Mouse (Mus musculus) heart, adult 2 months (tissue): ENCODE results near the gene Trim66. TPM values are rescaled to one million over a fixed set of nuclear protein-coding genes. Genes with fewer than 3 reads are reported as not detected.

Source experiments
- DNase-seq, 2 experiments: peaks; one replicate each; pipeline ENCODE4 v3.0.0; 2021
- H3K27ac ChIP-seq: fragments of 200-600 bp; 2 replicates; pipeline ENCODE4 v1.8.1; 2022
- H3K27me3 ChIP-seq: fragments of 200-500 bp; 2 replicates; pipeline ENCODE4 v1.6.1; 2012; ENCODE audit warnings: mild to moderate bottlenecking, low read length, inconsistent platforms, mixed read lengths; ENCODE audit not compliant: control insufficient read depth, insufficient read depth
- H3K36me3 ChIP-seq: fragments of 200-500 bp; 2 replicates; pipeline ENCODE4 v1.6.1; 2012; ENCODE audit warnings: low read length, inconsistent platforms; ENCODE audit not compliant: control insufficient read depth, insufficient read depth
- H3K4me1 ChIP-seq: fragments of 200-500 bp; 2 replicates; pipeline ENCODE4 v1.6.1; 2011; ENCODE audit warnings: low read length; ENCODE audit not compliant: control insufficient read depth, insufficient read depth
- H3K4me3 ChIP-seq: fragments of 200-600 bp; 2 replicates; pipeline ENCODE4 v1.8.1; 2022
- H3K79me2 ChIP-seq: fragments of 200-500 bp; replicated peaks from 2 replicates; pipeline ENCODE4 v1.6.1; 2012; ENCODE audit warnings: mild to moderate bottlenecking, inconsistent platforms, low read length, moderate library complexity, mixed read lengths; ENCODE audit not compliant: control insufficient read depth, insufficient read depth
- H3K9ac ChIP-seq: fragments of 200-500 bp; 2 replicates; pipeline ENCODE4 v1.6.1; 2012; ENCODE audit warnings: low read depth, mild to moderate bottlenecking, control low read depth, inconsistent platforms, low read length, mixed read lengths
- CTCF ChIP-seq: fragments of 200-600 bp; IDR thresholded peaks from 2 replicates; pipeline ENCODE4 v1.8.1; 2022; ENCODE audit warnings: antibody characterized with exemption, mild to moderate bottlenecking, moderate library complexity
- EP300 ChIP-seq: fragments of 200-500 bp; IDR thresholded peaks from 2 replicates; pipeline ENCODE4 v1.6.1; 2011; ENCODE audit warnings: low read depth, low read length, control low read depth; ENCODE audit not compliant: insufficient read depth
- POLR2A ChIP-seq: fragments of 200-500 bp; IDR thresholded peaks from 2 replicates; pipeline ENCODE4 v1.6.1; 2011; ENCODE audit warnings: mild to moderate bottlenecking, low read depth, low read length, control low read depth; ENCODE audit not compliant: insufficient read depth
- WGBS: fragments of 180-500 bp; shearing (Covaris S2); methylation state at CpG from one replicate; pipeline ENCODE4 v1.1.7; 2018; 5-methylcytosine and 5-hydroxymethylcytosine counted together
- intact Hi-C: fragments of 180-260 bp; cut with DNase I; formaldehyde crosslinking; loops from one replicate; pipeline ENCODE4 v1.15.1; 2025
- long read RNA-seq: library from polyadenylated mRNA; stranded (forward); transcript quantifications from one replicate; pipeline ENCODE4 v2.0.0, GENCODE M21; 2021
- polyA plus RNA-seq: library from polyadenylated mRNA; depleted of rRNA; stranded (reverse); fragments of >200 nt; gene quantifications from 2 replicates; pipeline ENCODE4 v1.2.3, GENCODE M21; 2012; rRNA removed
- total RNA-seq, 2 experiments: library from RNA; stranded (reverse); gene quantifications; 2 replicates each; pipeline ENCODE4 v1.2.3; 2021

Gene Trim66
- total RNA-seq (under 1 TPM in 1 of 2 experiments, not detected in 1; 0.21 TPM), polyA plus RNA-seq (0.14 and 0.15 TPM in 2 replicates)
- long read RNA-seq, result 0 reads

- WGBS, result 83% methylated on average over 4 of the region's 4 CpGs
- Histone ChIP-seq H3K27me3 (no peaks in the 10 kb centered on the region), H3K9ac (no peak within 1 kb of the TSS), H3K36me3 (no peaks in the 10 kb centered on the region), H3K4me3 (no peak within 1 kb of the TSS), H3K27ac (no peak within 1 kb of the TSS), H3K4me1 (no peaks in the 10 kb centered on the region), H3K79me2 (no peaks in the 10 kb centered on the region)
- DNase-seq, result no peak
- TF ChIP-seq CTCF, result no peak
- no peak for TF ChIP-seq EP300
- TF ChIP-seq POLR2A, result no peak
- intact Hi-C loops, result no loop called here
Measured at GRCm38 (mm10) chr7:109508034-109508433, at the start of gene Trim66. Gene Trim66 (minus strand): TSS chr7:109508134.

GRCm38 (mm10) chr7:109546726-109547125 is 38.8 kb upstream of the Trim66 start:
- intact Hi-C loops, result no loop called here
- WGBS, result 66% methylated on average over 5 of the region's 5 CpGs
- TF ChIP-seq POLR2A (no peak), CTCF (no peak)
- H3K79me2 ChIP-seq, result 0 out of 2 replicates have a peak, but pooled peaks cover 1% of the 10 kb centered on the region
- peak overlapping the region; percentile 5 for H3K27ac ChIP-seq
- no peak overlapping the region for H3K9ac ChIP-seq
- H3K4me1 ChIP-seq, result peaks cover 34% of the 10 kb centered on the region
- no peak for DNase-seq
- peaks cover 52% of the 10 kb centered on the region for H3K36me3 ChIP-seq
- no peak overlapping the region for H3K4me3 ChIP-seq
- no peaks in the 10 kb centered on the region for H3K27me3 ChIP-seq

GRCm38 (mm10) chr7:109546186-109546585 is 38.3 kb upstream of the Trim66 start:
- peaks cover 34% of the 10 kb centered on the region for H3K4me1 ChIP-seq
- no peaks in the 10 kb centered on the region for H3K27me3 ChIP-seq
- no peak for DNase-seq
- H3K27ac ChIP-seq, result peak overlapping the region; percentile 5
- no peak overlapping the region for H3K9ac ChIP-seq
- 93% methylated on average over 2 of the region's 2 CpGs for WGBS
- intact Hi-C loops, result no loop called here
- H3K36me3 ChIP-seq, result peaks cover 48% of the 10 kb centered on the region
- H3K4me3 ChIP-seq, result no peak overlapping the region
- H3K79me2 ChIP-seq, result 0 out of 2 replicates have a peak, but pooled peaks cover 1% of the 10 kb centered on the region
- no peak for TF ChIP-seq POLR2A
- no peak for TF ChIP-seq EP300
- TF ChIP-seq CTCF, result 0 out of 2 replicates have a peak, but pooled peaks have one; percentile 20

- Histone ChIP-seq H3K27ac (peak overlapping the region; percentile 63), H3K4me3 (no peak overlapping the region), H3K36me3 (peaks cover 48% of the 10 kb centered on the region), H3K79me2 (no peaks in the 10 kb centered on the region), H3K27me3 (no peaks in the 10 kb centered on the region), H3K9ac (no peak overlapping the region), H3K4me1 (peaks cover 33% of the 10 kb centered on the region)
- no peak for TF ChIP-seq POLR2A
- no peak for TF ChIP-seq CTCF
- TF ChIP-seq EP300, result no peak
- 37% methylated on average over 10 of the region's 10 CpGs for WGBS
- intact Hi-C loops, result no loop called here
- peak; percentile 53 to 63 for DNase-seq
Measured at GRCm38 (mm10) chr7:109545255-109545993, 37.5 kb upstream of the Trim66 start.

GRCm38 (mm10) chr7:109544792-109545191 is 36.9 kb upstream of the Trim66 start:
- Histone ChIP-seq H3K4me3 (no peak overlapping the region), H3K4me1 (peaks cover 31% of the 10 kb centered on the region), H3K27ac (peak overlapping the region; percentile 63), H3K79me2 (no peaks in the 10 kb centered on the region), H3K27me3 (no peaks in the 10 kb centered on the region), H3K9ac (no peak overlapping the region), H3K36me3 (peaks cover 42% of the 10 kb centered on the region)
- no peak for DNase-seq
- no peak for TF ChIP-seq CTCF
- TF ChIP-seq EP300, result no peak
- TF ChIP-seq POLR2A, result no peak
- WGBS, result 38% methylated on average over 5 of the region's 5 CpGs
- intact Hi-C loops, result no loop called here

GRCm38 (mm10) chr7:109542364-109542628 is 34.4 kb upstream of the Trim66 start:
- peaks cover 37% of the 10 kb centered on the region for H3K36me3 ChIP-seq
- no peaks in the 10 kb centered on the region for H3K79me2 ChIP-seq
- H3K9ac ChIP-seq, result peak overlapping the region; percentile 10; the same call in 1 of the 2 replicates
- 42% methylated on average over 3 of the region's 3 CpGs for WGBS
- peaks cover 28% of the 10 kb centered on the region for H3K4me1 ChIP-seq
- TF ChIP-seq CTCF (no peak), EP300 (no peak)
- H3K4me3 ChIP-seq, result no peak overlapping the region
- DNase-seq, result no peak
- H3K27ac ChIP-seq, result peak overlapping the region; percentile 92
- intact Hi-C loops, result loop anchor here (2.0 kb wide), 1 partner anchor 15 kb away; no protein-coding TSS in a partner anchor
- no peaks in the 10 kb centered on the region for H3K27me3 ChIP-seq
